Mouse (Mus musculus): ENCODE results near the gene Ppm1n. TPM values are rescaled to one million over a fixed set of nuclear protein-coding genes. Genes with fewer than 3 reads are reported as not detected.
A peak's percentile ranks its signal among the peaks of the same experiment; 100 is the strongest.

The Ppm1n gene
- polyA plus RNA-seq, 1 experiment from 2014 or later, result 0.17 TPM

- no peaks in the 10 kb centered on the region for H3K9me3 ChIP-seq (ENCODE audit: control insufficient read depth, low read length)
- no peak overlapping the region for H3K4me3 ChIP-seq (ENCODE audit: low read depth, low read length)
- ATAC-seq (ENCODE audit: low FRiP score, low TSS enrichment), result peak; percentile 85
- peak; percentile 36 for TF ChIP-seq EP300 (optimal IDR thresholded peaks at IDR 0.05)
- no peak for TF ChIP-seq CTCF (IDR thresholded peaks at IDR 0.05; ENCODE audit: low read depth)
- 33% methylated on average over 11 of the region's 11 CpGs for whole genome bisulfite sequencing
- H3K4me2 ChIP-seq (replicated peaks; ENCODE audit: low read depth), result no peak overlapping the region
- no peaks in the 10 kb centered on the region for H3K4me1 ChIP-seq (replicated peaks; ENCODE audit: control insufficient read depth, insufficient read depth)
- H3K36me3 ChIP-seq (ENCODE audit: control insufficient read depth, insufficient read depth, low read length), result peaks cover 31% of the 10 kb centered on the region
- H3K27ac ChIP-seq (replicated peaks), result peak overlapping the region; percentile 63; the same call in 1 of the 2 replicates
- DNase-seq (ENCODE audit: low spot score), result peak; percentile 90
- no peak overlapping the region for H3K9ac ChIP-seq (ENCODE audit: low read length)
- H3K27me3 ChIP-seq (ENCODE audit: control insufficient read depth, insufficient read depth, low read length), result no peaks in the 10 kb centered on the region
Measured at GRCm38 (mm10) chr7:19257390-19258022, 22.4 kb downstream of the Ppm1n start.

- Histone ChIP-seq H3K4me2 (replicated peaks; ENCODE audit: low read depth) (no peak overlapping the region), H3K4me1 (replicated peaks; ENCODE audit: control insufficient read depth, insufficient read depth) (no peaks in the 10 kb centered on the region), H3K27ac (replicated peaks) (no peak overlapping the region), H3K9me3 (ENCODE audit: control insufficient read depth, low read length) (no peaks in the 10 kb centered on the region), H3K27me3 (ENCODE audit: control insufficient read depth, insufficient read depth, low read length) (no peaks in the 10 kb centered on the region), H3K36me3 (ENCODE audit: control insufficient read depth, insufficient read depth, low read length) (peaks cover 31% of the 10 kb centered on the region), H3K4me3 (ENCODE audit: low read depth, low read length) (no peak overlapping the region), H3K9ac (ENCODE audit: low read length) (no peak overlapping the region)
- 75% methylated on average over 7 of the region's 7 CpGs for WGBS
- ATAC-seq (ENCODE audit: low FRiP score, low TSS enrichment) (no peak), DNase-seq (ENCODE audit: low spot score) (no peak)
- TF ChIP-seq CTCF (IDR thresholded peaks at IDR 0.05; ENCODE audit: low read depth) (no peak), EP300 (optimal IDR thresholded peaks at IDR 0.05) (no peak)
Measured at GRCm38 (mm10) chr7:19256567-19256966, 23.3 kb downstream of the Ppm1n start.

GRCm38 (mm10) chr7:19255395-19255794 lies 24.5 kb downstream of the Ppm1n start:
- TF ChIP-seq CTCF (IDR thresholded peaks at IDR 0.05; ENCODE audit: low read depth) (no peak), EP300 (optimal IDR thresholded peaks at IDR 0.05) (no peak)
- Histone ChIP-seq H3K36me3 (ENCODE audit: control insufficient read depth, insufficient read depth, low read length) (peaks cover 25% of the 10 kb centered on the region; the same call in 1 of the 2 replicates), H3K9me3 (ENCODE audit: control insufficient read depth, low read length) (no peaks in the 10 kb centered on the region)

DNA sequence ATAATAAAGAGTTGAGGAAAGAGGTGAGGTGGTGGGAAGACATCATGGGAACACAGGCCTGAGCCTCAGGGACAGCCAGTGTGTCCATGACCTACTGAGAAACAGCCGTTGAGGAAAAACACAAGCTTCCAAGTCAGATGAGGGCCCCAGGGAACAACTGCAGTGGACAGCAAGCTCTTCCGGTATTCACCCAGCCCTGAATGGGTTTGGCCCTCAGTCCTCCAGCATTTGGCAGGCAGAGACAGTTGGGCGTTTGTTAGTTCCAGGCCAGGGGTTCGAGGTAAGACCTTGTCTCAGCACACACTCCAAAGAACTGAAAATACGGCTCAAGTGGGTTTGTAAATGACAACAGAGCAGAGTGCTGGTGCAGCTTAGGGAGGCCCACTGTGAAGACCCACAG lies 26.4 kb downstream of the Ppm1n start:
- DNase-seq (ENCODE audit: low spot score) (no peak), ATAC-seq (ENCODE audit: low FRiP score, low TSS enrichment) (no peak)
- TF ChIP-seq EP300 (optimal IDR thresholded peaks at IDR 0.05) (no peak), CTCF (IDR thresholded peaks at IDR 0.05; ENCODE audit: low read depth) (no peak)
- no peaks in the 10 kb centered on the region for H3K9me3 ChIP-seq (ENCODE audit: control insufficient read depth, low read length)
- no peak overlapping the region for H3K4me3 ChIP-seq (ENCODE audit: low read depth, low read length)
- WGBS, result 61% methylated on average over 5 of the region's 5 CpGs
- no peak overlapping the region for H3K4me2 ChIP-seq (replicated peaks; ENCODE audit: low read depth)
- no peaks in the 10 kb centered on the region for H3K4me1 ChIP-seq (replicated peaks; ENCODE audit: control insufficient read depth, insufficient read depth)
- no peak overlapping the region for H3K9ac ChIP-seq (ENCODE audit: low read length)
- no peaks in the 10 kb centered on the region for H3K27me3 ChIP-seq (ENCODE audit: control insufficient read depth, insufficient read depth, low read length)
- no peak overlapping the region for H3K27ac ChIP-seq (replicated peaks)
- H3K36me3 ChIP-seq (ENCODE audit: control insufficient read depth, insufficient read depth, low read length), result peaks cover 17% of the 10 kb centered on the region; the same call in 1 of the 2 replicates

More at GRCm38 (mm10) chr7:19255395-19255794, 24.5 kb downstream of the Ppm1n start:
- Histone ChIP-seq H3K4me1 (replicated peaks; ENCODE audit: control insufficient read depth, insufficient read depth) (no peaks in the 10 kb centered on the region), H3K27me3 (ENCODE audit: control insufficient read depth, insufficient read depth, low read length) (no peaks in the 10 kb centered on the region), H3K27ac (replicated peaks) (no peak overlapping the region), H3K9ac (ENCODE audit: low read length) (no peak overlapping the region), H3K4me3 (ENCODE audit: low read depth, low read length) (no peak overlapping the region), H3K4me2 (replicated peaks; ENCODE audit: low read depth) (no peak overlapping the region)
- ATAC-seq (ENCODE audit: low FRiP score, low TSS enrichment) (no peak), DNase-seq (ENCODE audit: low spot score) (no peak)
- 81% methylated on average over 17 of the region's 17 CpGs for WGBS

GRCm38 (mm10) chr7:19252078-19252477 lies 27.8 kb downstream of the Ppm1n start:
- H3K4me2 ChIP-seq (replicated peaks; ENCODE audit: low read depth), result no peak overlapping the region
- no peaks in the 10 kb centered on the region for H3K27me3 ChIP-seq (ENCODE audit: control insufficient read depth, insufficient read depth, low read length)
- peaks cover 8% of the 10 kb centered on the region; the same call in 1 of the 2 replicates for H3K36me3 ChIP-seq (ENCODE audit: control insufficient read depth, insufficient read depth, low read length)
- ATAC-seq (ENCODE audit: low FRiP score, low TSS enrichment) (no peak), DNase-seq (ENCODE audit: low spot score) (no peak)
- WGBS, result 79% methylated on average over 4 of the region's 4 CpGs
- no peak overlapping the region for H3K27ac ChIP-seq (replicated peaks)
- no peaks in the 10 kb centered on the region for H3K4me1 ChIP-seq (replicated peaks; ENCODE audit: control insufficient read depth, insufficient read depth)
- H3K9ac ChIP-seq (ENCODE audit: low read length), result no peak overlapping the region
- no peak overlapping the region for H3K4me3 ChIP-seq (ENCODE audit: low read depth, low read length)
- TF ChIP-seq EP300 (optimal IDR thresholded peaks at IDR 0.05) (no peak), CTCF (IDR thresholded peaks at IDR 0.05; ENCODE audit: low read depth) (no peak)
- no peaks in the 10 kb centered on the region for H3K9me3 ChIP-seq (ENCODE audit: control insufficient read depth, low read length)

DNA sequence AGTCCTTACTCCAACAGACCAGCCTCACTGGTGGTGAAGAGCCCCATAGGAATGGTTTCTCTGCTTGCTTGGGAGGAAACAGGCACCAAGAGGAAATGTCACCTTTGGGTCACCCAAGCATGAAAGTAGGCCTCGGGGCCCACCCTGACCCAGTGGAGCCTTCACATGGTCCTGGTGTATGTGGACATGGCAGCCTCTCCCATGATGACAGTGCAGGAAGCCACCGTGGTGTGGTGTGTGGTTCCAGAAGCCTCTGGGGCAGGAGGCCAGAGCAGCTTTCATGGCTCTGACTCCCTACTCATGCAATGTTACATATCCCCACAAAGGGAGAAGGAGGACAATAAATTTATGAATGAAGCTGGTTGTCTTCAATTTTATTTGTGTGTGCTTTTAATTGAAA lies 32.4 kb downstream of the Ppm1n start:
- Histone ChIP-seq H3K4me2 (replicated peaks; ENCODE audit: low read depth) (no peak overlapping the region), H3K27ac (replicated peaks) (no peak overlapping the region), H3K9me3 (ENCODE audit: control insufficient read depth, low read length) (no peaks in the 10 kb centered on the region), H3K9ac (ENCODE audit: low read length) (no peak overlapping the region), H3K27me3 (ENCODE audit: control insufficient read depth, insufficient read depth, low read length) (no peaks in the 10 kb centered on the region), H3K4me1 (replicated peaks; ENCODE audit: control insufficient read depth, insufficient read depth) (no peaks in the 10 kb centered on the region), H3K4me3 (ENCODE audit: low read depth, low read length) (no peak overlapping the region), H3K36me3 (ENCODE audit: control insufficient read depth, insufficient read depth, low read length) (peaks cover 4% of the 10 kb centered on the region; the same call in 1 of the 2 replicates)
- WGBS, result 97% methylated on average over 2 of the region's 2 CpGs
- no peak for TF ChIP-seq CTCF (IDR thresholded peaks at IDR 0.05; ENCODE audit: low read depth)
- TF ChIP-seq EP300 (optimal IDR thresholded peaks at IDR 0.05), result no peak
- no peak for DNase-seq (ENCODE audit: low spot score)
- no peak for ATAC-seq (ENCODE audit: low FRiP score, low TSS enrichment)

Measured in stomach, postnatal 0 days (tissue).